Mouse (Mus musculus): Measurements from ENCODE around the gene Fam222a. TPM values are rescaled to one million over a fixed set of nuclear protein-coding genes. Genes with fewer than 3 reads are reported as not detected.

Gene Fam222a
- polyA plus RNA-seq, 1 experiment: 22.5 TPM

GRCm38 (mm10) chr5:114611256-114611655 is 43.4 kb downstream of the Fam222a start:
- H3K27ac ChIP-seq (ENCODE audit: control insufficient read depth, insufficient read depth, low read depth, low read length): no peak overlapping the region
- peaks cover 4% of the 10 kb centered on the region; the same call in 1 of the 2 replicates for H3K4me1 ChIP-seq (ENCODE audit: control insufficient read depth, insufficient read depth, low read length)

GRCm38 (mm10) chr5:114611968-114612608 is 44.3 kb downstream of the Fam222a start:
- Histone ChIP-seq H3K4me3 (ENCODE audit: control insufficient read depth, low read depth, low read length) (no peak overlapping the region), H3K27ac (ENCODE audit: control insufficient read depth, insufficient read depth, low read depth, low read length) (no peak overlapping the region), H3K27me3 (ENCODE audit: control insufficient read depth, insufficient read depth, low read length) (no peaks in the 10 kb centered on the region), H3K4me1 (ENCODE audit: control insufficient read depth, insufficient read depth, low read length) (peaks cover 4% of the 10 kb centered on the region; the same call in 1 of the 2 replicates), H3K36me3 (ENCODE audit: control insufficient read depth, insufficient read depth, low read length) (no peaks in the 10 kb centered on the region)
- peak; percentile 60; the same call in 1 of the 2 replicates for TF ChIP-seq CTCF (IDR thresholded peaks at IDR 0.05; ENCODE audit: control insufficient read depth, insufficient read depth, insufficient replicate concordance, low read depth, low read length)
- TF ChIP-seq POLR2A (IDR thresholded peaks at IDR 0.05; ENCODE audit: control insufficient read depth, low read depth, low read length): no peak

More at GRCm38 (mm10) chr5:114611256-114611655, 43.4 kb downstream of the Fam222a start:
- Histone ChIP-seq H3K27me3 (ENCODE audit: control insufficient read depth, insufficient read depth, low read length) (no peaks in the 10 kb centered on the region), H3K36me3 (ENCODE audit: control insufficient read depth, insufficient read depth, low read length) (no peaks in the 10 kb centered on the region), H3K4me3 (ENCODE audit: control insufficient read depth, low read depth, low read length) (no peak overlapping the region)
- TF ChIP-seq POLR2A (IDR thresholded peaks at IDR 0.05; ENCODE audit: control insufficient read depth, low read depth, low read length) (no peak), CTCF (IDR thresholded peaks at IDR 0.05; ENCODE audit: control insufficient read depth, insufficient read depth, insufficient replicate concordance, low read depth, low read length) (no peak)

DNA sequence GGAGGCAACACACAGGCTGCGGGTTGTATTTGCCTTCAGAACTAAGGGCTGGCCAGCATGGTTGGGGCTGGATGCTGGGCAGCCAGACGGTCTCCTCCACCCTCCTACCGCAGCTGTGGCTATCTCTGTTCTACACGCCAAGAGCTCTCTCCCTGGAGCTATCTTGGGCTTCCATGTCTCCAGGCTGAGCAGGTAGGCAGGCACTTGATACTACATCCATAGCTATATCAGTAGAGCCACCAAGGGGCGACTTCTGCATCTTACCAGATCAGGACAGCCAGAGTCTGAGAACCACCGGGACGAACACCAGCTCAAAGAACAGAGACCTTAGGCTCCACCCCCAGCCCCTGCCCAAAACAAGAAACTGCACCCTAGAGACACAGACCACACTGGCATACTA is 47.0 kb downstream of the Fam222a start:
- H3K27ac ChIP-seq (ENCODE audit: control insufficient read depth, insufficient read depth, low read depth, low read length): no peak overlapping the region
- no peak for TF ChIP-seq CTCF (IDR thresholded peaks at IDR 0.05; ENCODE audit: control insufficient read depth, insufficient read depth, insufficient replicate concordance, low read depth, low read length)
- no peak for TF ChIP-seq POLR2A (IDR thresholded peaks at IDR 0.05; ENCODE audit: control insufficient read depth, low read depth, low read length)

GRCm38 (mm10) chr5:114616336-114617061 is 48.7 kb downstream of the Fam222a start:
- no peak overlapping the region for H3K27ac ChIP-seq (ENCODE audit: control insufficient read depth, insufficient read depth, low read depth, low read length)
- H3K27me3 ChIP-seq (ENCODE audit: control insufficient read depth, insufficient read depth, low read length): no peaks in the 10 kb centered on the region
- TF ChIP-seq CTCF (IDR thresholded peaks at IDR 0.05; ENCODE audit: control insufficient read depth, insufficient read depth, insufficient replicate concordance, low read depth, low read length) (no peak), POLR2A (IDR thresholded peaks at IDR 0.05; ENCODE audit: control insufficient read depth, low read depth, low read length) (peak; percentile 34; the same call in 1 of the 2 replicates)
- H3K4me3 ChIP-seq (ENCODE audit: control insufficient read depth, low read depth, low read length): peak overlapping the region; percentile 80
- no peaks in the 10 kb centered on the region for H3K36me3 ChIP-seq (ENCODE audit: control insufficient read depth, insufficient read depth, low read length)
- peaks cover 4% of the 10 kb centered on the region for H3K4me1 ChIP-seq (ENCODE audit: control insufficient read depth, insufficient read depth, low read length)

More for the DNA sequence above, 47.0 kb downstream of the Fam222a start:
- Histone ChIP-seq H3K27me3 (ENCODE audit: control insufficient read depth, insufficient read depth, low read length) (no peaks in the 10 kb centered on the region), H3K4me1 (ENCODE audit: control insufficient read depth, insufficient read depth, low read length) (peaks cover 2% of the 10 kb centered on the region; the same call in 1 of the 2 replicates), H3K4me3 (ENCODE audit: control insufficient read depth, low read depth, low read length) (no peak overlapping the region), H3K36me3 (ENCODE audit: control insufficient read depth, insufficient read depth, low read length) (no peaks in the 10 kb centered on the region)

DNA sequence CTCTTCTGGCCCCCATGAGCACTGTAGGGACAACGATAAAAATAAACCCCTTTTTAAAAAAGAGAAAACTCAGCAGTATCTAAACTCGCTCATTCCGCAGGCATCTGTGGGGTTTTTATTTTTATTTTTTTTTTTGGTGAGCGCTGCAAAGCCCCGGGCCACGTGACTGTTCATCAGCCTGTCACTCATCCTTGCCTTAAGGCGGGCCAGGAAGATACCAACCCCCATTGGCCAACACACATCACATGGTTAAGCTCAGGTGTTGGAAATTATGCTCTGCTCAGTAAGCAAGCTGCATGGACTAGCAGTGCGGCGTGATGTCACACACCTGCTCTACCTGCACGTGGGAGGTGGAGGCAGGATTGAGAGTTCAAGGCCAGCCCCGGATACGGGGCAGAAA is 50.0 kb downstream of the Fam222a start:
- no peak for TF ChIP-seq POLR2A (IDR thresholded peaks at IDR 0.05; ENCODE audit: control insufficient read depth, low read depth, low read length)
- no peak for TF ChIP-seq CTCF (IDR thresholded peaks at IDR 0.05; ENCODE audit: control insufficient read depth, insufficient read depth, insufficient replicate concordance, low read depth, low read length)
- Histone ChIP-seq H3K36me3 (ENCODE audit: control insufficient read depth, insufficient read depth, low read length) (no peaks in the 10 kb centered on the region), H3K4me3 (ENCODE audit: control insufficient read depth, low read depth, low read length) (peak overlapping the region; percentile 80), H3K4me1 (ENCODE audit: control insufficient read depth, insufficient read depth, low read length) (peaks cover 4% of the 10 kb centered on the region), H3K27me3 (ENCODE audit: control insufficient read depth, insufficient read depth, low read length) (no peaks in the 10 kb centered on the region), H3K27ac (ENCODE audit: control insufficient read depth, insufficient read depth, low read depth, low read length) (no peak overlapping the region)

DNA sequence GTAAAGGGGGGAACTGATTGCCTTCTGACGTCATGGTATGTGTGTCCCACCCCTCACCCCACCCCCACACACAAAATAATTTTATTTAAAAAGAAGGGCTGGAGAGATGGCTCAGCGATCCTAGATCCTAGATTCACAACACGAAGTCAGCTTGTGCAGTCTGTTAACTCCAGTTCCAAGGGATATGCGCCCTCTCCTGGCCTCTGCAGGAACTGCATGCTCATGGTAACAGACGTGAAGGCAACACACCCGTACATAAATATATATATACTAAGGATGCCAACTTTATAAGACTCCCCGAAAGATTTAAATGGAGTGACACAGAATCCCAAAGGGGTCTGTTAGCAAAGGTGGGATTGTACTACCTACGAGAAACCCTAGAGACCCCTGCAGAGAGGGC is 51.0 kb downstream of the Fam222a start:
- Histone ChIP-seq H3K4me3 (ENCODE audit: control insufficient read depth, low read depth, low read length) (peak overlapping the region; percentile 80), H3K27me3 (ENCODE audit: control insufficient read depth, insufficient read depth, low read length) (no peaks in the 10 kb centered on the region), H3K36me3 (ENCODE audit: control insufficient read depth, insufficient read depth, low read length) (no peaks in the 10 kb centered on the region), H3K4me1 (ENCODE audit: control insufficient read depth, insufficient read depth, low read length) (peaks cover 4% of the 10 kb centered on the region), H3K27ac (ENCODE audit: control insufficient read depth, insufficient read depth, low read depth, low read length) (no peak overlapping the region)
- peak; percentile 89; the same call in 1 of the 2 replicates for TF ChIP-seq CTCF (IDR thresholded peaks at IDR 0.05; ENCODE audit: control insufficient read depth, insufficient read depth, insufficient replicate concordance, low read depth, low read length)
- TF ChIP-seq POLR2A (IDR thresholded peaks at IDR 0.05; ENCODE audit: control insufficient read depth, low read depth, low read length): no peak

DNA sequence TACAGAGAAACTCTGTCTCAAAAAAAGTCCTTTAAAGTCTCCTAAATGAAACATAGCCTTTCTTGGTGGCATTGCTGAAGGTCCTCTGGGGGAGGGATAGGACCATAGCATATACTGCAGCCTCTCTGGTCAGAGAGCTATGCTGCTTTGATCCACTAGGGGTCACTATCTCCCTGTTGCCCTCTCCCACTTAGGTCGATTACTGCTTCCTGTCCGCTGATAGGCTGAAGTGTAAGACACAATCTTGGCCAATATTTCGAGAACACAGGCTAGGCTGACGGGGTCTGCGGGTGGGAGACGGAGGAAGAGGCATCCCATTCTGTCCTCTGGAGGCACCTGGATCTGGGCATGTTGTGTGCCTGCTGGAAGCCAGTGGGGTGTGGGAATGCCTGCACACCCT is 52.5 kb downstream of the Fam222a start:
- no peak overlapping the region for H3K27ac ChIP-seq (ENCODE audit: control insufficient read depth, insufficient read depth, low read depth, low read length)

More for the DNA sequence above, 52.5 kb downstream of the Fam222a start:
- no peak for TF ChIP-seq POLR2A (IDR thresholded peaks at IDR 0.05; ENCODE audit: control insufficient read depth, low read depth, low read length)
- TF ChIP-seq CTCF (IDR thresholded peaks at IDR 0.05; ENCODE audit: control insufficient read depth, insufficient read depth, insufficient replicate concordance, low read depth, low read length): peak; percentile 72; the same call in 1 of the 2 replicates
- H3K36me3 ChIP-seq (ENCODE audit: control insufficient read depth, insufficient read depth, low read length): no peaks in the 10 kb centered on the region
- peak overlapping the region; percentile 80 for H3K4me3 ChIP-seq (ENCODE audit: control insufficient read depth, low read depth, low read length)
- H3K27me3 ChIP-seq (ENCODE audit: control insufficient read depth, insufficient read depth, low read length): no peaks in the 10 kb centered on the region
- H3K4me1 ChIP-seq (ENCODE audit: control insufficient read depth, insufficient read depth, low read length): peaks cover 4% of the 10 kb centered on the region

Data from testis, adult 2 months (tissue).